Mouse (Mus musculus): Measurements from ENCODE around the gene Rgs16. TPM values are rescaled to one million over a fixed set of nuclear protein-coding genes. Genes with fewer than 3 reads are reported as not detected.
"Not testable (repeated sequence)": the region's sequence is repeated elsewhere in the genome, so short reads cannot be mapped to it uniquely, and the experiment has no call there.

Rgs16 gene
- polyA plus RNA-seq, 1 experiment from 2014 or later, result 38.5 TPM

DNA sequence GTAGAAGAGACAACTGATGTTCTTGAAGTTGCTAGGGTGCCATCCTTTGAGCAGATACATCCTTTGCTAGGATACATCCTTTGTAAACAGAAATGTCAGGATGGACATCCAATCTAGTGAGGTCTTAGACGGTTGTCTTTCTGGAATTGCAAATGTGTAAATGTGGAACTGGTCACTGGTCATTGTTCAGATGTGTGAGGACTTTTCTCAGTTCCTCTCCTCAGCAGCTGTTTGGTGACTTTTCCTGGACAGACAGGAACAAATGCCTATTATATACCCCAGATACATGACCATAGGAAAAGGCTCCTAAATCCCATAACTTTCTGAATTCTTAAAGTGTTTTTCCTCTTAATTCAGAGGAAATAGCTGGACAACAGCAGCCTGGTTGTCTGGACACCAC is 27.1 kb downstream of the Rgs16 start:
- H3K27ac ChIP-seq, result no peak overlapping the region
- ATAC-seq, result no peak
- WGBS, result 88% methylated on average over 1 of the region's 1 CpGs
- H3K4me3 ChIP-seq, result no peak overlapping the region
- peaks cover 4% of the 10 kb centered on the region; the same call in 1 of the 2 replicates for H3K36me3 ChIP-seq (ENCODE audit: poor library complexity, severe bottlenecking)
- H3K4me1 ChIP-seq, result no peaks in the 10 kb centered on the region
- no peaks in the 10 kb centered on the region for H3K27me3 ChIP-seq
- no peaks in the 10 kb centered on the region for H3K9me3 ChIP-seq (replicated peaks)
- no peak overlapping the region for H3K9ac ChIP-seq
- no peak overlapping the region for H3K4me2 ChIP-seq

DNA sequence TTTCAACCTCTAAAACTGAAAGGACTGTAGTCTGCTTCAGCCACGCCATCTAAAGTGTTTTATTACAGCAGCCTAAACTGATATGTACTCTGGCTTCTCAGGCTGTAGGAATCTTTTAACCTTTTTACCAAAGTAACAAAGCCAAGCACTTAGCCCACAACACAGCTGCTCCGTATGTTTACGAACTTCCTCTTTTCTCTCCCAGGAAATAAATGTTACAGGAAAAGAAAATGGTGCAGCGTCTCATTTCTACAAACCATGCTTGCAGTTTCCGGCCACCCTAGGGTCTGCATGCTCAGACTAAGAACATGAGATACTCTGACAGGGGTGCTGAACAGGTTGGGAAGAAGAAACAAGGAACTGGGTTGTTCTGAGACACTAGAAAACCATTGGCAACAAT is 28.3 kb downstream of the Rgs16 start:
- 90% methylated on average over 5 of the region's 5 CpGs for WGBS
- H3K4me1 ChIP-seq, result no peaks in the 10 kb centered on the region
- no peak overlapping the region for H3K9ac ChIP-seq
- no peaks in the 10 kb centered on the region for H3K36me3 ChIP-seq (ENCODE audit: poor library complexity, severe bottlenecking)
- H3K4me2 ChIP-seq, result no peak overlapping the region
- no peak overlapping the region for H3K27ac ChIP-seq
- H3K4me3 ChIP-seq, result no peak overlapping the region
- no peaks in the 10 kb centered on the region for H3K27me3 ChIP-seq
- H3K9me3 ChIP-seq (replicated peaks), result no peaks in the 10 kb centered on the region
- no peak for ATAC-seq

DNA sequence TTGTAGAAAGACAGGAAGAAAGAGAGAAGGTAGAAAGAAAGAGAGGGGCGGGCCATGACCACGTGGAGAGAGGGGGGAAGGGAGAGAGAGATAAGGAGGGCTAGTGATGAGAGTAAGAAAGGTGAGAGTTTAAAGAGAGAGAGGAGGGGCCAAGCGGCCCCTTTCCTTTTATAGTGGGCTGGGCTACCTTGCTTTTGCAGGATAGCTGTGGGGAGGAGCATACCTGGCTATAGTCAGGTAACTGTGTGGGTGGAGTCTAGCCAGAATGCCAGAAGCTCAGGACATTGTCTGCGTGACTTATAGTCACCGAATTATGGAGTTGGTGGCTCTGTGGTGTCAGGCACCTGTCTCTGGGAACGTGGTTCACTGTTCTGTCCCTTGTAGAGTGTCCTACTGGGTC is 29.4 kb downstream of the Rgs16 start:
- not testable (repeated sequence) for H3K27ac ChIP-seq; H3K36me3 ChIP-seq (ENCODE audit: poor library complexity, severe bottlenecking); H3K4me2 ChIP-seq; ATAC-seq; H3K9ac ChIP-seq; H3K4me1 ChIP-seq; H3K4me3 ChIP-seq; H3K27me3 ChIP-seq; H3K9me3 ChIP-seq (replicated peaks)
- 69% methylated on average over 6 of the region's 6 CpGs for WGBS

DNA sequence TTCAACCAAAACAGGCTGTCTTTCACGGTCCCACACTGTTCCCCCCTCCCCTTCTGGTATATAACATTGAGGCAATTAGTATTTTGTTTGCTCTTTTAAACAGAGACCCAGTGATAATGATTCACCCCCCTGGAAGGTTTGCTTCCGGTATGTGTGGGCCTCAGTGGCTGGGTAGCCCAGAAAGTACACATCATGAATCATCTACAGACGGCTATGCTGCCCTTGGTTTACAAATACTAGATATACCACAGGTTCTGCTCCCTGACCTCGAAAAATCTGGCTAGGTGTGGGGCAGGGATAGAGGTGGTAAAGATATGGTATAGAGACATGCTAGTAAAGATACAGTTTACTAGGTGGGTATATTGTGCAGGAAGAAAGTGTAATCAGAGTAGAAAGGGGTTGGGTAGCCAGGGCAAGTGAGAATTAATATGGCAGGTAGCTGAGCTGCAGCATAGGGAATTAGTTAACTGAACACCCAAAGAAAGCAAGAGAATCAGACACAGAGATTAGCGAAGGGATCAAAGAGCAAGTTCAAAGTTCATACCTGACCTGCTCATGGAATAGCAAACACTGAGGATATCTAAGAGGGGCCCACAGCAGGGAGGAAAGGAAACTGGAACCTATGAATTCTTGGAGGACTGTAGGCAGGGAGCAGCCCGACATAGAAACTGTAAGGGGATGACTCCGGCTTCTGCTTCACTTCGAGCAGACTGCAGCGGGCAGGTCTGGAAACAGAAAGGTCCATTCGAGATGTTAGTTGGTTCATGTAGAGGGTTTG is 30.0 kb downstream of the Rgs16 start:
- Histone ChIP-seq H3K27me3 (no peaks in the 10 kb centered on the region), H3K36me3 (ENCODE audit: poor library complexity, severe bottlenecking) (no peaks in the 10 kb centered on the region), H3K9ac (no peak overlapping the region), H3K4me3 (no peak overlapping the region), H3K4me2 (no peak overlapping the region), H3K9me3 (replicated peaks) (no peaks in the 10 kb centered on the region), H3K4me1 (no peaks in the 10 kb centered on the region), H3K27ac (no peak overlapping the region)
- no peak for ATAC-seq
- 88% methylated on average over 10 of the region's 10 CpGs for WGBS

DNA sequence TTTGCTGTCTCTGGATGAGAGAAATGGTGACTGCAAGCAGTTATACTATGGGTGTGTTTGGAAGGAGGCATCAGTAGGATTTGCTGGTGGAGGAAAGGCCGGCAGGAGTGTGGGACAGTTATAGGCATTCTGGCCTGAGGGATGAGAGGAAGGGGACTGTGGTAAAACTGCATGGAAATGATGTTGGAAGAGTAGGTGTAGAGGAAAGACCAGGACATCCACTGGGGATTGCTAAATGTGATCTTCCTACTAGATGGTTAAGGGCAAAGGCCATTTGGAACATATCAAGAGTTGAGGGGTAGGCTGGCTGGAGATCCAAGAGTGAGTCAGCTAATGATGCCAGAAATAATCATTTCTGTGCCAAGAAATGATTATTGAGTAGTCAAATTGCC is 30.6 kb downstream of the Rgs16 start:
- 88% methylated on average over 1 of the region's 1 CpGs for WGBS
- Histone ChIP-seq H3K36me3 (ENCODE audit: poor library complexity, severe bottlenecking) (no peaks in the 10 kb centered on the region), H3K4me2 (no peak overlapping the region), H3K9me3 (replicated peaks) (no peaks in the 10 kb centered on the region), H3K4me1 (no peaks in the 10 kb centered on the region), H3K9ac (no peak overlapping the region), H3K4me3 (no peak overlapping the region), H3K27ac (no peak overlapping the region), H3K27me3 (no peaks in the 10 kb centered on the region)
- ATAC-seq, result no peak

DNA sequence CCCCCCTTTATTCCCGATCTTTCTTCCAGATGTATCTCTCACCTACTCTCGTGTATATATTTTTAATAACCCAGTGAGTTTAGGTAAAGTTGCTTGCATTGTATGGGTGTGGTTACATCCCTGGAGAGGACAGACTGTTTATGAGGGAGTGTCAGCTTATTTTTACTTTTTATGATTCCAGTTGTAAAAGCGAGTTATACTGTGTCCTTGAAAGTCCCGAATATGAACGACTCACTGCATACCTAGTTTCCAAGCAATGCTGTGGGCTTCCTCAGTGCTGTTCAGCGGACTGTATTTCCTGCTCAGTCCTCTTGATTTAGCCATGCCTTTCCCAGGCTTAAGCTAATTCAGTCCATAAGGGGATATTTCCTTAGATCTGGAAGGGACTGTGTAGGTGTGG is 35.0 kb downstream of the Rgs16 start:
- Histone ChIP-seq H3K36me3 (ENCODE audit: poor library complexity, severe bottlenecking) (no peaks in the 10 kb centered on the region), H3K27ac (no peak overlapping the region), H3K9ac (no peak overlapping the region), H3K4me1 (no peaks in the 10 kb centered on the region), H3K9me3 (replicated peaks) (no peaks in the 10 kb centered on the region), H3K4me3 (no peak overlapping the region), H3K27me3 (no peaks in the 10 kb centered on the region), H3K4me2 (no peak overlapping the region)
- WGBS, result 94% methylated on average over 6 of the region's 6 CpGs
- ATAC-seq, result no peak

DNA sequence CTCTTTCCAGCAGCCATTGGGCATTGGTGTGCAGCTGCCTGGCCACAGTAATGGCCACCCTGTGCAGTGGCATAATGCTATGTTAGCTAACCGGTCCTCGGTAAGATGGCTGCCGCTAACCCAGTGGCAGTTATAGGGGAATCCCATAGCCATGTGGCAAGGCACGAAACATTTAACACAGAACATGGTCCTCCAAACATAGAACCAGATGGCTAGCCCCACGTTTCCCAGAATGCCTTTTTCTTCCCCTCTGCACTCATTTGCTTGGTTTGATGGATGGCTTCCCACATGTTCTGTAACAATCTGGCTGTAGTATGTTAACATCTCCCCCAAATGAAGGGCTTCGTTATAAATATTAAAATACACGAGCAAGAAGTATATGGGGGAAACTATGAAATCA is 36.1 kb downstream of the Rgs16 start:
- H3K36me3 ChIP-seq (ENCODE audit: poor library complexity, severe bottlenecking), result no peaks in the 10 kb centered on the region
- H3K4me3 ChIP-seq, result no peak overlapping the region
- H3K27me3 ChIP-seq, result no peaks in the 10 kb centered on the region
- no peak for ATAC-seq
- H3K4me2 ChIP-seq, result no peak overlapping the region
- no peaks in the 10 kb centered on the region for H3K9me3 ChIP-seq (replicated peaks)
- H3K4me1 ChIP-seq, result no peaks in the 10 kb centered on the region
- H3K27ac ChIP-seq, result no peak overlapping the region
- no peak overlapping the region for H3K9ac ChIP-seq
- 86% methylated on average over 7 of the region's 7 CpGs for WGBS

DNA sequence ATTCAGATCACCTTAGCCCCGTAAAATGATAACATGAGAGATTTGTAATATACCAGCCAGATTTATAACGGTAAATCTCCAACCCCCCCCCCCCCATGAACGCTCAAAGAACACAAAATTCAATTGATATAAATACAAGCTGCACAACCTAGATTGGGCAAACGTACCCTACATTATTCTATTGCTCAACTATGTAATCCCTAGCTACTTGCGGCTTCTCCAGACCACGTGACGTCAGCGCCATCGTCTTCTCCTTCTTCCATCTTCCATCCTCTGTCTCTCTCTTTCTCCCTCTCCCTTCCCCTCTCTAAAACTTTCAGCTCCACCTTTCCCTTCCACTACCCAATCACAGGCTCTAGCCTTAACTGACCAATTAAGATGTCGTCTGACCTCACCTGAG is 38.1 kb downstream of the Rgs16 start:
- no peak overlapping the region for H3K4me2 ChIP-seq
- H3K27me3 ChIP-seq, result no peaks in the 10 kb centered on the region
- H3K9me3 ChIP-seq (replicated peaks), result no peaks in the 10 kb centered on the region
- no peaks in the 10 kb centered on the region for H3K36me3 ChIP-seq (ENCODE audit: poor library complexity, severe bottlenecking)
- H3K27ac ChIP-seq, result no peak overlapping the region
- H3K9ac ChIP-seq, result no peak overlapping the region
- no peak for ATAC-seq
- 93% methylated on average over 10 of the region's 10 CpGs for WGBS
- H3K4me3 ChIP-seq, result no peak overlapping the region
- no peaks in the 10 kb centered on the region for H3K4me1 ChIP-seq

DNA sequence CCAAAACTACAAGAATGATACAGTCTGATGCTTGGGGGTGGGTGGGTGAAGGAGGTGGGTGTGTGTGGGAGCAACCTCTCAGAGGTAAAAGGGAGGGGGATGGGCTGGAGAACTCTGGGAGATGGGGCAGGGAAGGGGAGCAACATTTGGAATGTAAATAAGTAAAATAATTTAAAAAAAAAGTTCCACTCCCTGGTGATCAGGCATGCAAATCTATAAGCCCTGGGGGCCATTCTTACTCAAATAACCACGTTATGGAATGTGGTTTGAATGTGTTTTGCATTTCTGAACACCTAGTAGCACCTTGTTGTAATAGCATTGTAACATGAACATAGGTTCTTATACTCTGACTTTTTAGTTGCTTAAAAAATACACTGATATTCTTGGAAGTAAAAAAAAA is 43.2 kb downstream of the Rgs16 start:
- Histone ChIP-seq H3K9me3 (replicated peaks) (no peaks in the 10 kb centered on the region), H3K27me3 (no peaks in the 10 kb centered on the region), H3K36me3 (ENCODE audit: poor library complexity, severe bottlenecking) (no peaks in the 10 kb centered on the region), H3K4me2 (no peak overlapping the region), H3K4me1 (no peaks in the 10 kb centered on the region), H3K9ac (no peak overlapping the region), H3K27ac (no peak overlapping the region), H3K4me3 (no peak overlapping the region)
- WGBS, result 43% methylated on average over 1 of the region's 1 CpGs
- ATAC-seq, result no peak

DNA sequence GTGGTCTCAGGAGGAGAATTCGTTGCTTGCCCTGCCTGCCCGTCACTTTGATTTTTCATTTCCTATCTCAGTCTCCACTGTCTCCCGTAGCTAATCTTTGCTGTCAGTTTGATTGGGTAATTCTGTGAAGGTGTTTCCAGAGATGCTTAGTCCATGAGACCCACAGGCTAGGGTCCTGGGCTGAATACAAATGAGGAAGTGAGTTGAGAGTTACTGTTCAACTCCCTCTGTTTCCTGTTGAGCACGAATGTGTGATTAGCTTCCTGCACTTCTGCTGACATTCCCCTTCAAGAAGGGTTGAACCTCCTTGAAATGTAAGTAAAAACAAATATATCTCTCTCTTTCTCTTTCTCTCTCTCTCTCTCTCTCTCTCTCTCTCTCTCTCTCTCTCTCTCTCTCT is 45.5 kb downstream of the Rgs16 start:
- no peak overlapping the region for H3K27ac ChIP-seq
- H3K36me3 ChIP-seq (ENCODE audit: poor library complexity, severe bottlenecking), result no peaks in the 10 kb centered on the region
- no peak overlapping the region for H3K9ac ChIP-seq
- H3K9me3 ChIP-seq (replicated peaks), result no peaks in the 10 kb centered on the region
- H3K27me3 ChIP-seq, result no peaks in the 10 kb centered on the region
- H3K4me3 ChIP-seq, result no peak overlapping the region
- WGBS, result 77% methylated on average over 4 of the region's 4 CpGs
- no peak for ATAC-seq
- H3K4me1 ChIP-seq, result no peaks in the 10 kb centered on the region
- H3K4me2 ChIP-seq, result no peak overlapping the region

DNA sequence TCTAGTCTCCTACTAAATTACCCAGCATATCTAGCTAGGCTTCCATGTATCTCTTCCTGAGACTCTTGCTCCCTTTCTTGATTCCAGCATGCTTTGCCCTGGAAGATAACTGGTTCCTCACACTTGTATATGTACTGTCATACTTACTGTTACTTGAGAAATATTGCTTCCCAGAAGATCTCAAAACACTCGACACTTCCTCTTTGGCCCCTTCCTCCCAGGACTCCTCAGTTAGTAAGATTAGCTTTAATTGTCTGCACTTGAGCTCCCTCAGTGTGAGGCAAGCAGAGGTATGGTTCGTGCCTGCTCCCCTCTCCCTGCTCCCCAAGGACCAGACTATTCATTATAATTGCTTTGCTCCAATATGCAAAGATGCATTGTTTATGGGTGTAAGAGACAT is 50.6 kb downstream of the Rgs16 start:
- 51% methylated on average over 2 of the region's 2 CpGs for WGBS
- Histone ChIP-seq H3K9me3 (replicated peaks) (no peaks in the 10 kb centered on the region), H3K4me3 (no peak overlapping the region), H3K27me3 (no peaks in the 10 kb centered on the region), H3K9ac (no peak overlapping the region), H3K36me3 (ENCODE audit: poor library complexity, severe bottlenecking) (no peaks in the 10 kb centered on the region), H3K4me1 (no peaks in the 10 kb centered on the region), H3K27ac (no peak overlapping the region), H3K4me2 (no peak overlapping the region)
- no peak for ATAC-seq

DNA sequence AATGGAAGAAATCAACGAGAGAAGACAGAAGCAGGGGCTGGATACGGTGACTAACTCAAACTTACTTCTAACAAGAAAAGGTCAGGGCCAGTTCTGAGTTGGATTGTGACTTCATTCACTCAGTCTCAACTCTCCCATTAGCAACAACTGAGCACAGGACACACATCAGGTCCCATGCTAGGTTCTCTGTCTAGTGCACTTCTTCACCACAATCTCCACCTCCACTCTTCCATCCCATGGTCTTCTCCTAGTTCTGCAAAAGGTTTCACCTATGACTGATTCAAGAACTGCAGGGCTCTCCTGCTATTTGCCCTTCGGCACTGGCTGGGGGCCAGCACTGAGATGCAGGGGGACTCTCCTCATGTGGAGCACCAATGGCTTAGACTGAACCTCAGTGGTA is 54.1 kb downstream of the Rgs16 start:
- no peaks in the 10 kb centered on the region for H3K36me3 ChIP-seq (ENCODE audit: poor library complexity, severe bottlenecking)
- no peak for ATAC-seq
- no peak overlapping the region for H3K27ac ChIP-seq
- H3K9ac ChIP-seq, result no peak overlapping the region
- H3K4me3 ChIP-seq, result no peak overlapping the region
- 94% methylated on average over 3 of the region's 3 CpGs for WGBS
- H3K27me3 ChIP-seq, result no peaks in the 10 kb centered on the region
- H3K9me3 ChIP-seq (replicated peaks), result no peaks in the 10 kb centered on the region
- H3K4me2 ChIP-seq, result no peak overlapping the region
- H3K4me1 ChIP-seq, result no peaks in the 10 kb centered on the region

Measured in forebrain, embryonic 13.5 days (tissue).